Mouse (Mus musculus) neural tube, embryonic 11.5 days (tissue): Measurements from ENCODE around the gene Lrrc56. TPM values are rescaled to one million over a fixed set of nuclear protein-coding genes. Genes with fewer than 3 reads are reported as not detected.
"Not testable (repeated sequence)": the region's sequence is repeated elsewhere in the genome, so short reads cannot be mapped to it uniquely, and the experiment has no call there.

Source experiments
- ATAC-seq: fragments of 200-750 bp; cut with Nextera tagmentation; 2 replicates; pipeline ENCODE4 v1.8.0; 2017; ENCODE audit warnings: moderate number of reproducible peaks, mild to moderate bottlenecking, moderate TSS enrichment, moderate library complexity; ENCODE audit not compliant: insufficient read depth, low FRiP score, low TSS enrichment
- DNase-seq: peaks from one replicate; pipeline ENCODE4 v3.0.0-alpha.2; 2015; ENCODE audit warnings: low spot score
- H3K27ac ChIP-seq: fragments of 300-500 bp; sonication (generic); 2 replicates; pipeline ENCODE4 v1.5.1; 2014; ENCODE audit warnings: low read depth, mild to moderate bottlenecking, low read length
- H3K27me3 ChIP-seq: fragments of 300-500 bp; sonication (generic); 2 replicates; pipeline ENCODE4 v1.6.1; 2014; ENCODE audit warnings: mild to moderate bottlenecking, low read length, mixed read lengths; ENCODE audit not compliant: control insufficient read depth, insufficient read depth
- H3K36me3 ChIP-seq: fragments of 300-500 bp; sonication (generic); 2 replicates; pipeline ENCODE4 v1.6.1; 2014; ENCODE audit warnings: mild to moderate bottlenecking, low read length, moderate library complexity, mixed read lengths; ENCODE audit not compliant: control insufficient read depth, insufficient read depth
- H3K4me1 ChIP-seq: fragments of 300-500 bp; sonication (generic); 2 replicates; pipeline ENCODE4 v1.6.1; 2014; ENCODE audit warnings: low read length, mixed read lengths; ENCODE audit not compliant: control insufficient read depth, insufficient read depth
- H3K4me2 ChIP-seq: fragments of 300-500 bp; sonication (generic); 2 replicates; pipeline ENCODE4 v1.6.1; 2014; ENCODE audit warnings: low read depth, mild to moderate bottlenecking, moderate library complexity
- H3K4me3 ChIP-seq: fragments of 300-500 bp; sonication (generic); 2 replicates; pipeline ENCODE4 v1.5.1; 2014; ENCODE audit warnings: low read depth, low read length
- H3K9ac ChIP-seq: fragments of 300-500 bp; sonication (generic); 2 replicates; pipeline ENCODE4 v1.6.1; 2014; ENCODE audit warnings: mild to moderate bottlenecking, low read length
- H3K9me3 ChIP-seq: fragments of 300-500 bp; sonication (generic); 2 replicates; pipeline ENCODE4 v1.6.1; 2016; ENCODE audit warnings: low read length; ENCODE audit not compliant: control insufficient read depth
- WGBS: fragments of 180-500 bp; shearing (Covaris S2); extraction: QIAGEN DNeasy Blood & Tissue Kit; methylation state at CpG from one replicate; pipeline ENCODE4 v1.1.7; 2014; 5-methylcytosine and 5-hydroxymethylcytosine counted together
- polyA plus RNA-seq: library from polyadenylated mRNA; unstranded; fragments of >200 nt; fragmentation: Nextera tagmentation; extraction: Ambion mirVana; gene quantifications from 2 replicates; pipeline ENCODE4 v1.2.1, GENCODE M21; 2014

Lrrc56 gene
- polyA plus RNA-seq, 1 experiment from 2014 or later = 9.5 TPM

- no peak overlapping the region; the same call in 1 of the 2 replicates for H3K4me3 ChIP-seq
- ATAC-seq (no peak), DNase-seq (no peak)
- H3K9me3 ChIP-seq = no peaks in the 10 kb centered on the region
- H3K4me2 ChIP-seq = peak overlapping the region; percentile 38; the same call in 1 of the 2 replicates
- peaks cover 7% of the 10 kb centered on the region for H3K4me1 ChIP-seq
- no peak overlapping the region for H3K27ac ChIP-seq
- H3K27me3 ChIP-seq = no peaks in the 10 kb centered on the region
- WGBS = 80% methylated on average over 4 of the region's 4 CpGs
- H3K9ac ChIP-seq = peak overlapping the region; percentile 96
- H3K36me3 ChIP-seq = peaks cover 7% of the 10 kb centered on the region
These were observed 33.8 kb downstream of the Lrrc56 start for GRCm38 (mm10) chr7:141227796-141228195.

- Histone ChIP-seq H3K4me3 (peak within 1 kb of the TSS; percentile 100), H3K36me3 (peaks cover 12% of the 10 kb centered on the region), H3K4me1 (peaks cover 7% of the 10 kb centered on the region), H3K9me3 (no peaks in the 10 kb centered on the region), H3K9ac (peak within 1 kb of the TSS; percentile 96), H3K27ac (peak within 1 kb of the TSS; percentile 88), H3K27me3 (no peaks in the 10 kb centered on the region), H3K4me2 (peak within 1 kb of the TSS; percentile 74)
- peak; percentile 91 for ATAC-seq
- peak; percentile 93 for DNase-seq
- WGBS = under 1% methylated on average over 76 of the region's 76 CpGs
These were observed 34.5 kb downstream of the Lrrc56 start, which contains the start of gene Phrf1 for GRCm38 (mm10) chr7:141228279-141229067. Gene Phrf1, plus strand, starts transcription at chr7:141228784.

GRCm38 (mm10) chr7:141229702-141230101 lies 35.7 kb downstream of the Lrrc56 start:
- H3K4me1 ChIP-seq = peaks cover 7% of the 10 kb centered on the region
- H3K4me3 ChIP-seq = peak overlapping the region; percentile 100
- DNase-seq (no peak), ATAC-seq (no peak)
- H3K9me3 ChIP-seq = no peaks in the 10 kb centered on the region
- no peaks in the 10 kb centered on the region for H3K27me3 ChIP-seq
- WGBS = 68% methylated on average over 6 of the region's 6 CpGs
- H3K4me2 ChIP-seq = peak overlapping the region; percentile 74
- peaks cover 12% of the 10 kb centered on the region for H3K36me3 ChIP-seq
- no peak overlapping the region for H3K27ac ChIP-seq
- H3K9ac ChIP-seq = peak overlapping the region; percentile 96

- H3K4me3 ChIP-seq = no peak overlapping the region
- no peak overlapping the region for H3K4me2 ChIP-seq
- peaks cover 16% of the 10 kb centered on the region for H3K36me3 ChIP-seq
These were observed 36.6 kb downstream of the Lrrc56 start for GRCm38 (mm10) chr7:141230570-141230969.

GRCm38 (mm10) chr7:141231111-141231510 lies 37.2 kb downstream of the Lrrc56 start:
- peaks cover 19% of the 10 kb centered on the region for H3K36me3 ChIP-seq
- WGBS = 90% methylated on average over 3 of the region's 3 CpGs
- DNase-seq (peak; percentile 1), ATAC-seq (no peak)
- H3K4me3 ChIP-seq = no peak overlapping the region
- no peak overlapping the region for H3K27ac ChIP-seq
- no peak overlapping the region for H3K4me2 ChIP-seq
- H3K27me3 ChIP-seq = no peaks in the 10 kb centered on the region
- no peak overlapping the region for H3K9ac ChIP-seq
- no peaks in the 10 kb centered on the region for H3K9me3 ChIP-seq
- peaks cover 7% of the 10 kb centered on the region for H3K4me1 ChIP-seq

More at GRCm38 (mm10) chr7:141230570-141230969, 36.6 kb downstream of the Lrrc56 start:
- H3K9ac ChIP-seq = no peak overlapping the region
- H3K4me1 ChIP-seq = peaks cover 7% of the 10 kb centered on the region
- no peak overlapping the region for H3K27ac ChIP-seq
- H3K27me3 ChIP-seq = no peaks in the 10 kb centered on the region
- ATAC-seq = no peak
- 84% methylated on average over 4 of the region's 4 CpGs for WGBS
- no peaks in the 10 kb centered on the region for H3K9me3 ChIP-seq
- DNase-seq = no peak

- Histone ChIP-seq H3K27me3 (no peaks in the 10 kb centered on the region), H3K4me1 (peaks cover 7% of the 10 kb centered on the region), H3K36me3 (peaks cover 19% of the 10 kb centered on the region), H3K9ac (no peak overlapping the region), H3K4me3 (no peak overlapping the region), H3K4me2 (no peak overlapping the region), H3K27ac (no peak overlapping the region), H3K9me3 (no peaks in the 10 kb centered on the region)
- DNase-seq (no peak), ATAC-seq (no peak)
- WGBS = 92% methylated on average over 9 of the region's 10 CpGs
These were observed 37.6 kb downstream of the Lrrc56 start for GRCm38 (mm10) chr7:141231551-141231950.

GRCm38 (mm10) chr7:141250486-141250885 lies 56.5 kb downstream of the Lrrc56 start:
- H3K9me3 ChIP-seq, H3K9ac ChIP-seq, DNase-seq, H3K27me3 ChIP-seq, H3K4me3 ChIP-seq, H3K27ac ChIP-seq, ATAC-seq, H3K4me1 ChIP-seq, H3K4me2 ChIP-seq: not testable (repeated sequence)
- peaks cover 18% of the 10 kb centered on the region for H3K36me3 ChIP-seq
- 93% methylated on average over 4 of the region's 4 CpGs for WGBS

GRCm38 (mm10) chr7:141256159-141256558 lies 62.2 kb downstream of the Lrrc56 start:
- H3K36me3 ChIP-seq = peaks cover 47% of the 10 kb centered on the region
- 94% methylated on average over 10 of the region's 10 CpGs for WGBS
- H3K4me2 ChIP-seq = no peak overlapping the region
- H3K4me3 ChIP-seq = no peak overlapping the region
- no peaks in the 10 kb centered on the region for H3K9me3 ChIP-seq
- no peak overlapping the region for H3K27ac ChIP-seq
- no peak for ATAC-seq
- no peak overlapping the region for H3K9ac ChIP-seq
- no peaks in the 10 kb centered on the region for H3K4me1 ChIP-seq
- H3K27me3 ChIP-seq = no peaks in the 10 kb centered on the region
- peak; percentile 8 for DNase-seq
